Mouse (Mus musculus) neural tube, embryonic 15.5 days (tissue): ENCODE results near the gene Clcnkb. TPM values are rescaled to one million over a fixed set of nuclear protein-coding genes. Genes with fewer than 3 reads are reported as not detected.

Experiments
- ATAC-seq: fragments of 200-750 bp; cut with Nextera tagmentation; 2 replicates; pipeline ENCODE4 v1.8.0; 2017; ENCODE audit warnings: mild to moderate bottlenecking, moderate TSS enrichment, moderate library complexity; ENCODE audit not compliant: low FRiP score
- H3K27ac ChIP-seq: fragments of 300-500 bp; sonication (generic); replicated peaks from 2 replicates; pipeline ENCODE4 v1.5.1; 2015; ENCODE audit warnings: mild to moderate bottlenecking, inconsistent platforms
- H3K27me3 ChIP-seq: fragments of 300-500 bp; sonication (generic); replicated peaks from 2 replicates; pipeline ENCODE4 v1.6.1; 2015; ENCODE audit warnings: inconsistent platforms
- H3K36me3 ChIP-seq: fragments of 300-500 bp; sonication (generic); 2 replicates; pipeline ENCODE4 v1.6.1; 2015; ENCODE audit warnings: inconsistent platforms
- H3K4me1 ChIP-seq: fragments of 300-500 bp; sonication (generic); 2 replicates; pipeline ENCODE4 v1.6.1; 2015; ENCODE audit warnings: inconsistent platforms
- H3K4me2 ChIP-seq: fragments of 300-500 bp; sonication (generic); 2 replicates; pipeline ENCODE4 v1.6.1; 2015; ENCODE audit warnings: inconsistent platforms, mild to moderate bottlenecking, moderate library complexity
- H3K4me3 ChIP-seq: fragments of 300-500 bp; sonication (generic); replicated peaks from 2 replicates; pipeline ENCODE4 v1.5.1; 2015; ENCODE audit warnings: mild to moderate bottlenecking, inconsistent platforms
- H3K9ac ChIP-seq: fragments of 300-500 bp; sonication (generic); replicated peaks from 2 replicates; pipeline ENCODE4 v1.6.1; 2015; ENCODE audit warnings: mild to moderate bottlenecking, inconsistent platforms
- H3K9me3 ChIP-seq: fragments of 300-500 bp; sonication (generic); replicated peaks from 2 replicates; pipeline ENCODE4 v1.6.1; 2016; ENCODE audit warnings: inconsistent platforms
- WGBS: fragments of 180-500 bp; shearing (Covaris S2); methylation state at CpG from one replicate; pipeline ENCODE4 v1.1.7; 2015; ENCODE audit warnings: mixed read lengths; 5-methylcytosine and 5-hydroxymethylcytosine counted together
- polyA plus RNA-seq: library from polyadenylated mRNA; unstranded; fragments of >200 nt; fragmentation: Nextera tagmentation; extraction: Ambion mirVana; gene quantifications from 2 replicates; pipeline ENCODE4 v1.2.1, GENCODE M21; 2015

Gene Clcnkb
- polyA plus RNA-seq, 1 experiment from 2014 or later, result 0.27 TPM

DNA sequence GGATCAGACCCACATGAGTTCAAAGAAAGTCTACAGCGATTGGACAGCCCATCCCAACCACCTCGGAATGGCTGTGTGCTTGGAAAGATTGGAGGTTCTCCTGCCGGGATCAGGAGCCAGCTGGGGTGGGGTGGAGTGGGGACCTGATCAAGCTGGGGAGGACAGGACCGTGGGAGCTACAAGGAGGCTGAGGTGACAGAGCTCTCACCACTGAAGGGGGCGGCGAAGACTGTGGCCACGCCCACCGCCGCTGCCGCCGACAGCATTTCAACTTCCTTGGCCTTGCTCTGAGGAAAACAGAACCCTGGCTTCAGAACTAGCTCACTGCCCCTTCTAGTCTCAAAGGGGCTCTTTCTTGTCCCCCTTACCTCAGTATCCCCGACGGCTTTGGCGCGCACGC is 21.1 kb downstream of the Clcnkb start:
- peak overlapping the region; percentile 30; the same call in 1 of the 2 replicates for H3K4me2 ChIP-seq
- H3K27ac ChIP-seq, result no peak overlapping the region
- no peaks in the 10 kb centered on the region for H3K36me3 ChIP-seq
- peaks cover 9% of the 10 kb centered on the region; the same call in 1 of the 2 replicates for H3K27me3 ChIP-seq
- H3K4me3 ChIP-seq, result no peak overlapping the region
- ATAC-seq, result no peak
- 14% methylated on average over 16 of the region's 16 CpGs for WGBS
- H3K4me1 ChIP-seq, result peaks cover 4% of the 10 kb centered on the region; the same call in 1 of the 2 replicates
- no peak overlapping the region for H3K9ac ChIP-seq
- no peaks in the 10 kb centered on the region for H3K9me3 ChIP-seq

DNA sequence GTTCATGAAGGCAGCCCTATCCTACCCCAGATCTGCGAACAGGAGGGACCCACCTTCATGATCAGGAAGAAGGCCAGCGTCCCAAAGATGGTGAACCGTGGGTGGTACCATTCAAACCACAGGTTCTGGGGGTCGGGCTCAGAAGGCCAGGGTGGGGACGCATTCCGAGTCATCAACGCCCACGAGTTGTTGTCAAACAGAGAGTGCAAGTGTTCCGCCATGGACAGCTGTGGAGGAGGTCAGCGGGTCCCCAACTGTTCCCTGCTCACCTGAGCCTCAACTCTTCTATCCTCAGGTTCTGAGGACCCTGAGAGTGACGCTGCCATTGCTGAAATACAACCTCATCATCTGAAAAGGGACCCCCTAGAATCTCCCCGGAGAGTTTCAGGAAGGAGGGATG is 24.5 kb downstream of the Clcnkb start:
- Histone ChIP-seq H3K4me1 (peaks cover 4% of the 10 kb centered on the region; the same call in 1 of the 2 replicates), H3K4me3 (no peak overlapping the region), H3K9ac (no peak overlapping the region), H3K27me3 (peaks cover 9% of the 10 kb centered on the region; the same call in 1 of the 2 replicates), H3K27ac (no peak overlapping the region), H3K36me3 (no peaks in the 10 kb centered on the region), H3K4me2 (no peak overlapping the region), H3K9me3 (no peaks in the 10 kb centered on the region)
- ATAC-seq, result no peak
- WGBS, result 82% methylated on average over 12 of the region's 12 CpGs

- Histone ChIP-seq H3K4me2 (no peak overlapping the region), H3K4me1 (0 out of 2 replicates have a peak, but pooled peaks cover 3% of the 10 kb centered on the region), H3K4me3 (no peak overlapping the region), H3K9me3 (no peaks in the 10 kb centered on the region), H3K36me3 (no peaks in the 10 kb centered on the region), H3K9ac (no peak overlapping the region), H3K27ac (no peak overlapping the region), H3K27me3 (peaks cover 7% of the 10 kb centered on the region)
- 82% methylated on average over 18 of the region's 18 CpGs for WGBS
- ATAC-seq, result no peak
Measured at GRCm38 (mm10) chr4:141389366-141390150, 26.3 kb downstream of the Clcnkb start.

DNA sequence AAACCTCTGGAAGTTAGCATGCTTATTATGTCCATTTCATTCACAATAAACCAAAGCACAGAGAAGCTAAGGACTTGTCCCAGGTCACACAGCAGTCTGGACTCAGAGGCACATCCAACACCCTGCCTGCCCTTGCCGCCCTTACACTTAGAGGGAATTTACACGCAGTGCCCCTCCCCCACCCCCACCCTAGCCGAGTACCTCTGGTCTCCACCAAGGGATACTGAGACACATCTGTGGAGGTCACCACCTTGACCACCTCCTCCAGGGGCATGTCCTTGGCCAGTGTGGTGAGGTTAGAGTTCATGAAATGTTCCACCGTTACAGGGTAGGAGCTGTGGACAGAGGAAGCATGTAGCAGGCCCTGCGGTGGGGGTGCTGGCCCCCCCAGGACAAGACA is 27.9 kb downstream of the Clcnkb start:
- no peaks in the 10 kb centered on the region for H3K9me3 ChIP-seq
- WGBS, result 69% methylated on average over 5 of the region's 5 CpGs
- H3K4me1 ChIP-seq, result peaks cover 4% of the 10 kb centered on the region; the same call in 1 of the 2 replicates
- no peak for ATAC-seq
- H3K27ac ChIP-seq, result no peak overlapping the region
- no peak overlapping the region for H3K4me3 ChIP-seq
- no peaks in the 10 kb centered on the region for H3K36me3 ChIP-seq
- H3K4me2 ChIP-seq, result no peak overlapping the region
- no peak overlapping the region for H3K9ac ChIP-seq
- peaks cover 19% of the 10 kb centered on the region for H3K27me3 ChIP-seq

DNA sequence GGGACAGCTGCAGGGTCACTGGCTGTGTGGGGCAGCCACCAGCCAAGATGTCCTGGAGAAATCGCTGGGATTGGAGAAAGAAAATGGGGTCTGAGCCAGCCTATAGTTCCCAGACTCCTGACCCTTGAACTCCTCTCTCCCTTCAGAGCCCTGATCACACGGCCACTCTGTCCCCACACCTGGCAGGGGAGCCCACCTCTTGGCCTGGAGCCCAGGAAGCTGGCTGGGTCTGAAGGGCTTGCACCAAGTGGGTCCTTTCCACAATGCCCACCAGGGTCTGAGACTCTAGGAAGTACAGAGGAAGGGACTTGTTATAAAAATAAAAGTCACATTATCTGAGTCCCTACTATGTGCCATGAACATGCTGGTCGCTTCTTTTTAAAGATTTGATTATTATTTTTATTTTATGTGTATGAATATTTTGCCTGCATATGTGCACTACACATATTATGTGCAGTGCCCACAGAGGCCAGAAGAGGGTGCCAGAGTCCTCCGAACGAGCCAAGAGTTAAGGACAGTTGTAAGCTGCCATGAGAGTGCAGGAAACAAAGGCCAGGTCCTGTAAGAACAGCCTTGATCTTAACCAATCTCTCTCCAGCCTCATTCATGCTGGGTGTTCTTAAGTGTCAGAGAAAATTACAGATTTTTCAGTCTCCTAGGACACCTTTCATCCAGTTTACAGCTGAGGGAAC is 28.6 kb downstream of the Clcnkb start:
- Histone ChIP-seq H3K4me2 (no peak overlapping the region), H3K9me3 (no peaks in the 10 kb centered on the region), H3K4me3 (no peak overlapping the region), H3K4me1 (peaks cover 11% of the 10 kb centered on the region), H3K27me3 (peaks cover 26% of the 10 kb centered on the region), H3K9ac (no peak overlapping the region), H3K27ac (no peak overlapping the region), H3K36me3 (no peaks in the 10 kb centered on the region)
- 16% methylated on average over 5 of the region's 5 CpGs for WGBS
- ATAC-seq, result peak; percentile 48; the same call in 1 of the 2 replicates

- Histone ChIP-seq H3K4me3 (no peak overlapping the region), H3K9me3 (no peaks in the 10 kb centered on the region), H3K4me1 (peaks cover 15% of the 10 kb centered on the region), H3K27ac (no peak overlapping the region), H3K36me3 (0 out of 2 replicates have a peak, but pooled peaks cover 4% of the 10 kb centered on the region), H3K27me3 (peaks cover 37% of the 10 kb centered on the region), H3K9ac (no peak overlapping the region), H3K4me2 (no peak overlapping the region)
- 80% methylated on average over 7 of the region's 7 CpGs for WGBS
- ATAC-seq, result no peak
Measured at GRCm38 (mm10) chr4:141386150-141386549, 29.7 kb downstream of the Clcnkb start.

- H3K4me3 ChIP-seq, result no peak overlapping the region
- WGBS, result 0% methylated on average over 7 of the region's 7 CpGs
- ATAC-seq, result peak; percentile 2; the same call in 1 of the 2 replicates
- no peak overlapping the region for H3K27ac ChIP-seq
- no peak overlapping the region for H3K9ac ChIP-seq
- no peaks in the 10 kb centered on the region for H3K9me3 ChIP-seq
- peaks cover 15% of the 10 kb centered on the region for H3K4me1 ChIP-seq
- H3K36me3 ChIP-seq, result 0 out of 2 replicates have a peak, but pooled peaks cover 6% of the 10 kb centered on the region
- H3K27me3 ChIP-seq, result peaks cover 44% of the 10 kb centered on the region
- no peak overlapping the region for H3K4me2 ChIP-seq
Measured at GRCm38 (mm10) chr4:141385275-141385674, 30.5 kb downstream of the Clcnkb start.

DNA sequence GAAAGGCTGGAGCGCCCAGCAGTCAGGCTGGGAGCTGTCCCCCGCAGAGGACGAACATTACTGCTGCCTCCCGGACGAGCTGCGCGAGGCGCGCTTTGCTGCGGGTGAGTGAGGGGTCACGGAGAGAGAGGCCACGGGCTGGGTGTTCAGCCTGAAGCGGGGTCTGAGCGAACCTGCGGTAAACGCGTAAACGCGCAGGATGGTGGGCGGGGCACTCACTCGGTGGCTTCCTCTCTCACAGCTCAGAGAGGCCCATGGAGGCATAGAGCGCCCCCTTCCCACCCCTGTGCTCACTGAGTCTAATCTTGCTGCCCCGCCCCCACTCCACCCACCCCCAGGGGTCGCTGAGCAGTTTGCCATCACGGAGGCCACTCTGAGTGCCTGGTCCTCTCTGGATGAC is 33.4 kb downstream of the Clcnkb start:
- peak overlapping the region; percentile 30 for H3K4me3 ChIP-seq
- no peak overlapping the region for H3K9ac ChIP-seq
- H3K27ac ChIP-seq, result no peak overlapping the region
- peaks cover 15% of the 10 kb centered on the region for H3K4me1 ChIP-seq
- H3K9me3 ChIP-seq, result no peaks in the 10 kb centered on the region
- H3K4me2 ChIP-seq, result peak overlapping the region; percentile 57
- H3K36me3 ChIP-seq, result 0 out of 2 replicates have a peak, but pooled peaks cover 6% of the 10 kb centered on the region
- 2% methylated on average over 25 of the region's 25 CpGs for WGBS
- no peak for ATAC-seq
- H3K27me3 ChIP-seq, result peaks cover 45% of the 10 kb centered on the region

GRCm38 (mm10) chr4:141379674-141380073 is 36.1 kb downstream of the Clcnkb start:
- Histone ChIP-seq H3K9me3 (no peaks in the 10 kb centered on the region), H3K4me2 (no peak overlapping the region), H3K27me3 (peaks cover 44% of the 10 kb centered on the region), H3K4me3 (no peak overlapping the region), H3K27ac (no peak overlapping the region), H3K36me3 (0 out of 2 replicates have a peak, but pooled peaks cover 6% of the 10 kb centered on the region), H3K4me1 (peaks cover 12% of the 10 kb centered on the region), H3K9ac (no peak overlapping the region)
- no peak for ATAC-seq
- WGBS, result 38% methylated on average over 8 of the region's 8 CpGs

GRCm38 (mm10) chr4:141372426-141372825 is 43.4 kb downstream of the Clcnkb start:
- H3K27ac ChIP-seq, result no peak overlapping the region
- H3K27me3 ChIP-seq, result no peaks in the 10 kb centered on the region
- WGBS, result 91% methylated on average over 5 of the region's 5 CpGs
- no peaks in the 10 kb centered on the region for H3K36me3 ChIP-seq
- no peak for ATAC-seq
- H3K4me1 ChIP-seq, result peaks cover 11% of the 10 kb centered on the region; the same call in 1 of the 2 replicates
- no peak overlapping the region for H3K4me3 ChIP-seq
- H3K9ac ChIP-seq, result no peak overlapping the region
- no peaks in the 10 kb centered on the region for H3K9me3 ChIP-seq
- no peak overlapping the region for H3K4me2 ChIP-seq

- Histone ChIP-seq H3K4me1 (peaks cover 11% of the 10 kb centered on the region; the same call in 1 of the 2 replicates), H3K4me3 (peak within 1 kb of the TSS; percentile 50), H3K9me3 (no peaks in the 10 kb centered on the region), H3K27me3 (peaks cover 25% of the 10 kb centered on the region), H3K9ac (peak within 1 kb of the TSS; percentile 57), H3K36me3 (no peaks in the 10 kb centered on the region), H3K4me2 (peak within 1 kb of the TSS; percentile 79), H3K27ac (no peak within 1 kb of the TSS)
- peak; percentile 73 for ATAC-seq
- WGBS, result under 1% methylated on average over 51 of the region's 71 CpGs
Measured at GRCm38 (mm10) chr4:141367997-141368791, 47.6 kb downstream of the Clcnkb start, which contains the start of gene Fam131c. Fam131c (plus strand) TSS chr4:141368220.
